Mouse (Mus musculus): ENCODE data around the gene Cope. TPM values are rescaled to one million over a fixed set of nuclear protein-coding genes. Genes with fewer than 3 reads are reported as not detected.

Gene Cope
- total and polyA plus RNA-seq, 2 experiments from 2014 or later, result 97.1 to 264 TPM

- 90% methylated on average over 2 of the region's 2 CpGs for WGBS
Measured at GRCm38 (mm10) chr8:70344279-70344678, 42.0 kb downstream of the Cope start.

DNA sequence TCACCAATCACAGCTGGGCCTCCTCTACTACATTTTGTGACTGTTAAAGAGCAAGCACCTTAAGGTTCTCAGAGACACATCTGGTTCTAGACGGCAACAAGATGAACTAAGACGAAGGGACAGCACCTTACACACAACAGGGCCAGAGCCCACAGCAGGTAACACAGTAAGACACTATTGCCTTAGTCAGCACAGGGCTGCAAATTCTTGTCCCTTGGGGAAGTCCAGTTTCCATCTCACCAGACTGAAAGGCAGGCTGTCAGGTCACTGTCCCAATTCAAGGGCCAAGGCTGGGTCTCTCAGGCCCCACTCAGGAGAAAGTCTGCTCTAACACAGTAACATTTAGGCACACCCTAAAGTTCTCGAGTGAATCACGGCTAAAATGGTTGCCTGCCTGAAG lies 45.1 kb downstream of the Cope start:
- no peak overlapping the region for H3K27ac ChIP-seq (ENCODE audit: low read depth, low read length)
- H3K9ac ChIP-seq (replicated peaks; ENCODE audit: low read length, poor library complexity, severe bottlenecking), result no peak overlapping the region
- H3K27me3 ChIP-seq (ENCODE audit: insufficient read depth, low read length), result no peaks in the 10 kb centered on the region
- H3K36me3 ChIP-seq (ENCODE audit: insufficient read depth, low read length), result peaks cover 20% of the 10 kb centered on the region
- DNase-seq (ENCODE audit: low spot score), result no peak
- H3K9me3 ChIP-seq (ENCODE audit: low read length), result no peaks in the 10 kb centered on the region
- H3K4me2 ChIP-seq (ENCODE audit: low read depth, low read length, poor library complexity, severe bottlenecking), result no peak overlapping the region
- H3K4me1 ChIP-seq (ENCODE audit: insufficient read depth, low read length), result peaks cover 16% of the 10 kb centered on the region
- no peak for TF ChIP-seq CTCF (IDR thresholded peaks at IDR 0.05)
- no peak overlapping the region for H3K4me3 ChIP-seq (ENCODE audit: low read depth, low read length)
- ATAC-seq (ENCODE audit: low FRiP score), result no peak
- 91% methylated on average over 4 of the region's 4 CpGs for WGBS

More at GRCm38 (mm10) chr8:70344279-70344678, 42.0 kb downstream of the Cope start:
- ATAC-seq (ENCODE audit: low FRiP score) (no peak), DNase-seq (ENCODE audit: low spot score) (no peak)
- Histone ChIP-seq H3K4me3 (ENCODE audit: low read depth, low read length) (no peak overlapping the region), H3K4me2 (ENCODE audit: low read depth, low read length, poor library complexity, severe bottlenecking) (no peak overlapping the region), H3K9ac (replicated peaks; ENCODE audit: low read length, poor library complexity, severe bottlenecking) (no peak overlapping the region), H3K36me3 (ENCODE audit: insufficient read depth, low read length) (peaks cover 49% of the 10 kb centered on the region), H3K27me3 (ENCODE audit: insufficient read depth, low read length) (no peaks in the 10 kb centered on the region), H3K27ac (ENCODE audit: low read depth, low read length) (no peak overlapping the region), H3K9me3 (ENCODE audit: low read length) (no peaks in the 10 kb centered on the region), H3K4me1 (ENCODE audit: insufficient read depth, low read length) (no peaks in the 10 kb centered on the region)
- TF ChIP-seq CTCF (IDR thresholded peaks at IDR 0.05), result no peak

DNA sequence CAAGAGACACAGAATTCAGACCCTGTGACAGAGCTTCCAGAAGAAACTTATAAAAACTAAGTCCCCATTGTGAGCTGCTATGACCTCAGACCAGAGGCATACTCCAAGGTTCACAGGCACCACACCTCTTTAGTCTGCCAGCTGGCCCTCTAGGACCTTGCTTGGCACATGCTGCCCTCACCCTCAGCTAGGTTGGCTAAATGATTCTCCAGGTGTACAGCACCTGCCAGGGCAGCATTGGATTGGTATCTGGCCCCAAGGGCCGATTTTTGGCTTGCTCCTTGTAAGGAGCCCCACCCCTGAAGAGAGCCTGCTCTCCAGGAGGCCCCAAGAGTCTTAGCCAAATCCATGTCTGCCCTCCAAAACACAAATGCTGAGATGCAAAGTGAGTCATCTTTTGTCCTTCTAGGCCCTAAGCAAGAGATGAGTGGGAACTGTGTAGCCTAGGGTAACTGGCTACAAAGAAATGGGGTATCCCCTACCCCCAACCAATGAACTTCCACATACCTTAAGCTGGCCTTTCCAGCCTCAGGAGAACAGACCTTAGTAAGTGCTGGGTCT lies 45.6 kb downstream of the Cope start:
- Histone ChIP-seq H3K4me2 (ENCODE audit: low read depth, low read length, poor library complexity, severe bottlenecking) (no peak overlapping the region), H3K4me1 (ENCODE audit: insufficient read depth, low read length) (peaks cover 16% of the 10 kb centered on the region), H3K9me3 (ENCODE audit: low read length) (no peaks in the 10 kb centered on the region), H3K36me3 (ENCODE audit: insufficient read depth, low read length) (peaks cover 15% of the 10 kb centered on the region), H3K27me3 (ENCODE audit: insufficient read depth, low read length) (no peaks in the 10 kb centered on the region), H3K9ac (replicated peaks; ENCODE audit: low read length, poor library complexity, severe bottlenecking) (no peak overlapping the region), H3K4me3 (ENCODE audit: low read depth, low read length) (no peak overlapping the region), H3K27ac (ENCODE audit: low read depth, low read length) (no peak overlapping the region)
- ATAC-seq (ENCODE audit: low FRiP score), result no peak
- DNase-seq (ENCODE audit: low spot score), result no peak
- no peak for TF ChIP-seq CTCF (IDR thresholded peaks at IDR 0.05)
- WGBS, result 67% methylated on average over 1 of the region's 1 CpGs

DNA sequence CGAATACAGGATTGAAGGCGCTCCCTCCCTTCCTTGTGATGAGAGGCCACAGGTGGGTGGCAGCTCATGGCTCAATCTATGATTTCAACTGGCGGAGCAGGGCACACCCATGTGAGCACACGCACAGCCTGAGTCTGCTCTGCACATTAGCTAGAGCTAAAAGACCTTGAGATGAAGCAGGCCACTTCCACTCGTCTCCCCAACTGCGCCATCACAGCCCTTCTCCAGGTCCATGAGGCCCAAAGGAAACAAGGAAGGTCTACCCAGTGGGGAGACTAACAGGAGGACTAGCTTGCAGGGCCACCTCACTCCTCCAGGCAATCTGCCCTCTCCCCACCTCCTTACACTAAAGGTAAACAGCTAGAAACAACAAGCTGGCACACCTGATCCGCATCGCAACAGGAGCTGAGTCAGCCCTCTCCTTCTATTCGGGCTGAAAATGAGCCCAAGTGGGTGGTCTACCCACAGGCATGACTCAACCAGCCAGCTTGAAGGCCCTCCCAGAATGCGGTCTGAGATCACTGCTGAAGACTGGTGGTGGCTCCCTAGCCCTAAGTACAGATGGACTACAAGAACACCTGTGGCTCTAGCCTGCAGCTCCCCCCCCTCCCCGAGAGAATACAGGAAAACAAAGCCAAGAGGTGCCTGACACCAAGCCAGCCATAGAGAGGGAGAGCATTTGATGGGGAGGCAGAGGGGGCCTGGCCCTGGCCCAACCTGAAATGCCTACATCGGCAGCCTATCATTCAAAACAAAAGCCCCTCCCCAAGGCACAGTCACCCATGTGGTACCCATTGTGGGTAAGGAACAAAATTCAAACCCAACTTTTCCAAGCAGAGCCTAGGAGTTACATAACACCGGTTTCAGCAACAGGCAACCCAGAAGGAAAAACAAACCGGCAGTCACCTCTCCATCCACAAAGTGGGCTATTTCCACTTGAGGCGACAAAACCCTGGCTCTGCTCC lies 49.0 kb downstream of the Cope start:
- H3K27ac ChIP-seq (ENCODE audit: low read depth, low read length), result no peak overlapping the region
- H3K9ac ChIP-seq (replicated peaks; ENCODE audit: low read length, poor library complexity, severe bottlenecking), result peak overlapping the region; percentile 93
- no peaks in the 10 kb centered on the region for H3K27me3 ChIP-seq (ENCODE audit: insufficient read depth, low read length)
- ATAC-seq (ENCODE audit: low FRiP score) (no peak), DNase-seq (ENCODE audit: low spot score) (peak; percentile 15)
- H3K4me2 ChIP-seq (ENCODE audit: low read depth, low read length, poor library complexity, severe bottlenecking), result peak overlapping the region; percentile 98
- peak overlapping the region; percentile 100 for H3K4me3 ChIP-seq (ENCODE audit: low read depth, low read length)
- H3K9me3 ChIP-seq (ENCODE audit: low read length), result no peaks in the 10 kb centered on the region
- H3K4me1 ChIP-seq (ENCODE audit: insufficient read depth, low read length), result peaks cover 16% of the 10 kb centered on the region
- TF ChIP-seq CTCF (IDR thresholded peaks at IDR 0.05), result no peak
- peaks cover 9% of the 10 kb centered on the region for H3K36me3 ChIP-seq (ENCODE audit: insufficient read depth, low read length)
- WGBS, result 57% methylated on average over 15 of the region's 15 CpGs

DNA sequence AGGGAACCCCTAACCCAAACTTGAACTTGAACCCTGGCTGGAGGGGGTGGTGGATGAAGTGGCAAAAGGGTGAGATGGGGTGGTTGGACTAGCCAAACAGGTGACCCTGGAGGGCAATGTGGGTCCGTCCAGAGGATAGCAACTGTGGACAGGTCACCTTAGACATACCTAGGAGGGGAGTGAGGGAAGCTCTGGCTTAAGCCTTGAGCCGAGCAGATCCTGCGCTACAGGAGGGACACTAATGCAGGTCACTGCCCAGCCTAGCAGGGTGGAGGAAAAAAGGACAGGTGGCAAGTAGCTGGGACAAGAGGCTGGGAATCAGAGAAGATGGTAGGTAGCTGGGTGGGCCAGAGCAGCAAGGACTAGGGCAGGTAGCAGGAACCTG lies 49.7 kb downstream of the Cope start:
- DNase-seq (ENCODE audit: low spot score), result no peak

DNA sequence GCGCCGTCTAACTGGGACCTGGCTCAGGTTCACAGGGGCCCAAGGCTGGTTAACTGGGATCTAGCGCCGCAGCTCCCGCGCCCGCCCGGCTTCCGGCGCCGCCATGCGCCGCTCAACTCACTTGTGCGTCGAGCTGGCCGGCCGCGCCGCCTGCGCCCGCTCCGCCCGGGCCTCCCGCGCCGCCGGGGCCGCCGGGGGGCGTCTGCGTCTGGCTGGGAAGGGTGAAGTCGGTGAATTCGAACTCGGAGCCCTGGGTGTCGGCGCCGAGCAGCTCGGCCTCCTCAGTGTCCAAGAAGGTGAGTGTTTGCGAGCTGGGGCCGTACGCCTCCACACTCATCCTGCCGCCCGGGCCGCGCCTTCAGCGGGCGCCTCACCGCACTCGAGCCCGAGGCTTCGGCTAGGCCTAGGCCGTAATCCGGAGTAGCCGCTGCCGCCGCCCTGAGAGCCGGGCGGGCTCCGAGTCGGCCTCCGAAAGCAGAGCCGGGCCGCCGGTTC lies 50.4 kb downstream of the Cope start:
- Histone ChIP-seq H3K36me3 (ENCODE audit: insufficient read depth, low read length) (peaks cover 9% of the 10 kb centered on the region), H3K27me3 (ENCODE audit: insufficient read depth, low read length) (no peaks in the 10 kb centered on the region), H3K9me3 (ENCODE audit: low read length) (no peaks in the 10 kb centered on the region), H3K4me3 (ENCODE audit: low read depth, low read length) (peak overlapping the region; percentile 100), H3K27ac (ENCODE audit: low read depth, low read length) (peak overlapping the region; percentile 86), H3K4me2 (ENCODE audit: low read depth, low read length, poor library complexity, severe bottlenecking) (peak overlapping the region; percentile 98), H3K4me1 (ENCODE audit: insufficient read depth, low read length) (peaks cover 16% of the 10 kb centered on the region), H3K9ac (replicated peaks; ENCODE audit: low read length, poor library complexity, severe bottlenecking) (peak overlapping the region; percentile 93)
- DNase-seq (ENCODE audit: low spot score), result no peak
- no peak for TF ChIP-seq CTCF (IDR thresholded peaks at IDR 0.05)
- WGBS, result 0% methylated on average over 37 of the region's 64 CpGs
- ATAC-seq (ENCODE audit: low FRiP score), result peak; percentile 42

More for the DNA sequence above, 49.7 kb downstream of the Cope start:
- peaks cover 9% of the 10 kb centered on the region for H3K36me3 ChIP-seq (ENCODE audit: insufficient read depth, low read length)
- no peak for TF ChIP-seq CTCF (IDR thresholded peaks at IDR 0.05)
- H3K9me3 ChIP-seq (ENCODE audit: low read length), result no peaks in the 10 kb centered on the region
- H3K4me3 ChIP-seq (ENCODE audit: low read depth, low read length), result peak overlapping the region; percentile 100
- peak overlapping the region; percentile 93 for H3K9ac ChIP-seq (replicated peaks; ENCODE audit: low read length, poor library complexity, severe bottlenecking)
- H3K4me2 ChIP-seq (ENCODE audit: low read depth, low read length, poor library complexity, severe bottlenecking), result peak overlapping the region; percentile 98
- no peaks in the 10 kb centered on the region for H3K27me3 ChIP-seq (ENCODE audit: insufficient read depth, low read length)
- H3K27ac ChIP-seq (ENCODE audit: low read depth, low read length), result no peak overlapping the region
- WGBS, result 27% methylated on average over 3 of the region's 3 CpGs
- peaks cover 16% of the 10 kb centered on the region for H3K4me1 ChIP-seq (ENCODE audit: insufficient read depth, low read length)
- ATAC-seq (ENCODE audit: low FRiP score), result no peak
